Mouse (Mus musculus) induced T-regulatory cell, adult 2 months (primary cell): Measurements from ENCODE around the gene Chic1.

Experiments used
- DNase-seq: peaks from one replicate; pipeline ENCODE4 v3.0.0-alpha.2; 2012; ENCODE audit warnings: low read depth

The Chic1 gene

DNA sequence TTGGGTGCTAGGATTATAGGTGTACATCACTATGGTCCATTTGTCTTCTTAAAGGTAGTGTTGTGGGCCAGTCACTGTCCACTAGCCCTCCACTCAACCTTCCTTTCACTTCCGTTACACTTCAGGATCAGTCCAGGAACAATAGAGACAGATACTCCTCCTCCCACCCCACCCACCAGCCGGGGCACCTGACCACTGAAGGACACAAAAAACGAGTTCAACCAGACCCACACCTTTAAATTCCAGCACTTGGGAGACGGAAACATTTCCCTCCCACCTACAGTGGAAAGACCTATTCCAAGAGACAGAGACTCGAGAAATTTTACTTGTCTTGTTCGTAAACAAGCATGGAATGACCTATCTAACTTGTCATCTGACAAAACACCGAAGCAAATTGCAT lies 76.0 kb downstream of the Chic1 start:
- no peak for DNase-seq

DNA sequence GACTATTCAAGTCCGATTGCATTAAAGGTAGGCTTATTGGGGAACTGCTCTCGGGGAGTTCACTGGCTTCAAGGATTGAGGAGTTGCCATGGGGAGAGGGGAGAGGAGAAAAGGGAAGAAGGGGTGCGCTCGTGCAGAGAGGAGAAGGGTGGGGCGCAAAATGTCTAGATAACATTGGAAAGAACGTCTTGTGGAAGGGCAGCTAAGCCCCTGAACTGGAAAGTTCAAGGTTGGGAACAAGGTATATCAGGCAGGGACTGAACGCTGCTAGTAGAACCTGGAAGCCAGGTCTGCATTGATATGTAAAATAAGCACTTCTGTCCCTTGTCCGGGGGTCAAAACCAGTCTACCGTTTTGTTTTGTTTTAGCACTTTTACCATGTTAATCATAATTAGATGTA lies 81.7 kb downstream of the Chic1 start:
- DNase-seq: no peak

GRCm38 (mm10) chrX:103440803-103441202 lies 84.5 kb downstream of the Chic1 start:
- peak; percentile 74 for DNase-seq

DNA sequence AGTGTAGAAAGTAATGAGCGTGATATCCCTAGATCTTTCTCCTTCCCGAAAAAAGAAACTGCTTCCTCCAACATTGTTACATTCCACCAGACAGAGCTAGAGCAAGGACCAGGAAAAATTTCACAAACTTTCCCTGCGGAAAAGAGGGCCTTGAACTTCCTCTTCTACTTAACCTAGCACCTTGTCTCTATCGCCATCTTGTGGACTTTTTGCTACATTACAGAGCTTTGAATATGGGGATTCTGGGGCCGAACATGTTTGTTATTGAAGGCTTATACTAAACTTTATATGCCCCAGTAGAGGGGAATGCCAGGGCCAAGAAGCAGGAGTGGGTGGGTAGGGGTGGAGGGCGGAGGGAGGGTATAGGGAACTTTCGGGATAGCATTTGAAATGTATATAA lies 87.5 kb downstream of the Chic1 start:
- peak; percentile 72 for DNase-seq
